Mouse (Mus musculus): ENCODE data around the gene Prl8a2. TPM values are rescaled to one million over a fixed set of nuclear protein-coding genes. Genes with fewer than 3 reads are reported as not detected.

Gene Prl8a2
- polyA plus RNA-seq (2016; fragmentation: Nextera tagmentation; extraction: Ambion mirVana) = not detected in 2 replicates

DNA sequence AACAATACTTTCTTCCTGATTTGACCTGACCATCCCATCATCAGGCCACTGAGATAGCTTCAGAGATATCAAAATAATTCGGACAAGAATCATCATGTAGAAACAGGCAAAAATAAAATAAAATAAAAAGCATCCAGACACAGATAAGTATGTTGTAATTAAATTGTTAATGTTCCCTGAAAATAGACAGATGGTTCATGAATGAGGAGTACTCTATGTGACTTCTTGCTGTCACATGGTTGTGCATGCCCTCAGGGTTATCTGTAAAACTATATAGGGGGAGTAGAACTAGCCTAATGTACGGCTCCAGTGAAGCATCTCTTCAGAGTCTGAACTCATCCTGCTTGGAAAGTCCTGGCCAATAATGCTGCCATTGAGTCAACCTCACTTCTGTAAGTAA lies at the start of gene Prl8a2:
TSS of gene Prl8a2 (plus strand) at position 301 of the 400 bp plus-strand sequence.
- Histone ChIP-seq H3K9me3 (replicated peaks) (no peaks in the 10 kb centered on the region), H3K27ac (no peak within 1 kb of the TSS), H3K4me1 (no peaks in the 10 kb centered on the region), H3K27me3 (ENCODE audit: low read depth, poor library complexity, severe bottlenecking) (no peaks in the 10 kb centered on the region), H3K36me3 (no peaks in the 10 kb centered on the region), H3K4me3 (no peak within 1 kb of the TSS)
- no peak for DNase-seq (ENCODE audit: low spot score)
- WGBS = 81% methylated on average over 2 of the region's 2 CpGs

DNA sequence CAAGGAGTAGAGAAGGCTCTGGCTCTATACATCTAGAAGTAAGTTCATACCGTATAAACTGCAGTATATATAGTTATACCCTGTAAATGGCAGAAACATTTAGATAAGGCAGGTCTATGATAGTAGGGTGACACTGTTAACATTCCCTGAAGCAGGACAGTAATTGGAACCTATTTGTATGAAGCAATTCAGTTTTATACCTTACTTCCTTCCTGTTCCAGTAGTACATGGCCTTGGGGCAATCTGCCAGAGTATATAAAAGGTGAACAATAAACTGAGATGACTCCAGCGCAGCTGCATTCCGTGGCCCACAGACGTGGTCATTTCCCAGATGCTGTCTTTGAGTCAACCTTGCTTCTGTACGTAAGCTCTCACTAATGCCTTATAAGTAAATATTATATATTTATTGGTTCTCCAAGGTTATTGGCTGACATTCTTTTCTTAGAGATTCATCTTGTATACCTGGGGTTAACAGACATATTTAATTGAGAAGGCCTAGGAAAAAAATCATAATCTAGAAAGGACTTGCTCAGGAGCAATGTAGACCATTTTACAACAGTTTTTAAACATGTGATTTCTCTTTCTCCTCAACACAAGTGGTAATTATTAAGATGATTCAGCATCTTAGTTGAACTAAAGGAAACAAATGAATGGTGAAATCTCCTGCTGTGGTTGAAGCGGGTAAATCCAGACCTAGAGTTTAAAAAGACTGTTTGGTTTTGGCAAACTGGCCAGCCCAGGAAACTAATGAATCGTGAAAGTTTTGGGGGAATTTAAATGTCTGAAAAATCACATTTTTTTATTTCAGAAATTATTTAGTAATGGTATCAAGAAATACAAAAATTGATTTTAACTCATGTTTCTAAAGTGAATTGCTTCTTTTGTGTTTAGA lies 32.9 kb upstream of the Prl8a2 start, which contains the start of gene Prl6a1:
TSS of gene Prl6a1 (plus strand) at position 294 of the 892 bp plus-strand sequence.
- H3K27me3 ChIP-seq (ENCODE audit: low read depth, poor library complexity, severe bottlenecking) = no peaks in the 10 kb centered on the region
- WGBS = 83% methylated on average over 7 of the region's 7 CpGs
- DNase-seq (ENCODE audit: low spot score) = no peak
- no peak within 1 kb of the TSS for H3K4me3 ChIP-seq
- H3K4me1 ChIP-seq = no peaks in the 10 kb centered on the region
- no peaks in the 10 kb centered on the region for H3K9me3 ChIP-seq (replicated peaks)
- no peak within 1 kb of the TSS for H3K27ac ChIP-seq
- no peaks in the 10 kb centered on the region for H3K36me3 ChIP-seq

DNA sequence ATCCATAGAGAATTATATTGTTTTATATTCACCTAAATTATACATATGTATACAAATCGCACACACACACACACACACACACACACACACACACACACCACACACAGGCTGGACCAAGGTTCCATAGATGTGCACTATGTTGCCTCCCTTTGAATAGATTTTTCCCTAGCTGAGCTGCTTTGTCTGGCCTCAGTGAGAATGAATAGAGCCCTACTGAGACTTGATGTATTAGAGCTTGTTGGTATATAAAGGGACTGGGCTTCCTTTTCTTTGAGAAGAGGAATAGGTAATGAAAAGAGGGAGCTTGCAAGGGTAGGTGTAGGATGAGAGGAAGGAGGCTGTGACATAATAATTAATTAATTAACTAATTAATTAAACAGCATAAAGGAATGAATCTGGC lies 10.5 kb upstream of the Prl8a2 start:
- DNase-seq (ENCODE audit: low spot score) = no peak
- H3K4me3 ChIP-seq = no peak overlapping the region
- H3K9me3 ChIP-seq (replicated peaks) = no peaks in the 10 kb centered on the region
- no peaks in the 10 kb centered on the region for H3K27me3 ChIP-seq (ENCODE audit: low read depth, poor library complexity, severe bottlenecking)
- WGBS = 100% methylated on average over 1 of the region's 1 CpGs
- no peaks in the 10 kb centered on the region for H3K4me1 ChIP-seq
- H3K36me3 ChIP-seq = no peaks in the 10 kb centered on the region
- H3K27ac ChIP-seq = no peak overlapping the region

DNA sequence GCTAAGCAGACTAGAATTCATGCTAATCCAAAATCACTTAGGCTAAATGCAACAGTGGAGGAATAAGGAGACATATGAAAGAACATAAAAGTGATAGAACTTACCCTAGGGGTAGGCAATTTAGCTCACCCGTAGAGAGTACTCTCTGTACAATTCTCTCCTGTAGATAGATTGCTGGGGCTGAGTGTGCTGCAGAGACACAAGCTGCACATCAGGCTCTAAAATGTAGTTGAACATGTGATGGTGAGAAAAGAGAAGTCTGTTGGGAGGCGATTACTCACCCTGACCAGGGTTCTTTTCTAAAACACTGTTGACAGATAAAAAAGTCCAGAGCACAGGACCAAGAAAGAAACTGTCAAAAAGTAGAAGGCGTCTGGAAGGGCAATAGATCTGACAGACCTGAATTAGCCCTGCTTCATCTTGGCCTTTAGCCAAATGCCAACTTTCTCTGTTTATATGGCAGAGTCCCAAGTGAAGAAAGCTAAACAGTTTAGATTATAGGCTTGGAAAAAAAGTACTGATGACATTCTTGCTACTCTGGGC lies 2.7 kb upstream of the Prl8a2 start:
- H3K27me3 ChIP-seq (ENCODE audit: low read depth, poor library complexity, severe bottlenecking) = no peaks in the 10 kb centered on the region
- no peaks in the 10 kb centered on the region for H3K4me1 ChIP-seq
- DNase-seq (ENCODE audit: low spot score) = no peak
- H3K36me3 ChIP-seq = no peaks in the 10 kb centered on the region
- H3K27ac ChIP-seq = no peak overlapping the region
- H3K9me3 ChIP-seq (replicated peaks) = no peaks in the 10 kb centered on the region
- H3K4me3 ChIP-seq = no peak overlapping the region
- WGBS = 63% methylated on average over 3 of the region's 3 CpGs

DNA sequence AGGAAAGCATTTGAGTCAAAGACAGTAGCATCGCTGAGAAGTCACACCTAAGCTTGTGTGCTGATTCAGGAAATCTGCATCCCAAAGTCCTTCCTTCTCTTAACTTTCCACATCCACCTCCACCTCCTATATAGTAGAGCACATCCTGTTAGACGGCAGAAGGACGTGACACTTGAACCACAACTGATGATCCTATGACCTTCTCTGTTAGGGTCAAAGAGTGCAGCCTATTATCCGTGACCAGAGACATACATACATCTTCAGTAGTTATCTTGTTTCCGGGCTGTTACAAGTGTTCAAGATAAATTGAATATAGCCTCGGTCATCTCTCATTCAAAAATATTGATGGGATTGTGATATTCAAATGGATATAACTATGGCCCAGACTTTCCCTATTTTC lies 45.3 kb downstream of the Prl8a2 start, which contains the start of gene Prl2b1:
TSS of gene Prl2b1 (minus strand) at position 101 of the 400 bp plus-strand sequence.
- Histone ChIP-seq H3K27ac (no peak within 1 kb of the TSS), H3K4me3 (no peak within 1 kb of the TSS), H3K27me3 (ENCODE audit: low read depth, poor library complexity, severe bottlenecking) (no peaks in the 10 kb centered on the region), H3K4me1 (no peaks in the 10 kb centered on the region), H3K9me3 (replicated peaks) (no peaks in the 10 kb centered on the region), H3K36me3 (no peaks in the 10 kb centered on the region)
- 85% methylated on average over 6 of the region's 6 CpGs for WGBS
- no peak for DNase-seq (ENCODE audit: low spot score)

DNA sequence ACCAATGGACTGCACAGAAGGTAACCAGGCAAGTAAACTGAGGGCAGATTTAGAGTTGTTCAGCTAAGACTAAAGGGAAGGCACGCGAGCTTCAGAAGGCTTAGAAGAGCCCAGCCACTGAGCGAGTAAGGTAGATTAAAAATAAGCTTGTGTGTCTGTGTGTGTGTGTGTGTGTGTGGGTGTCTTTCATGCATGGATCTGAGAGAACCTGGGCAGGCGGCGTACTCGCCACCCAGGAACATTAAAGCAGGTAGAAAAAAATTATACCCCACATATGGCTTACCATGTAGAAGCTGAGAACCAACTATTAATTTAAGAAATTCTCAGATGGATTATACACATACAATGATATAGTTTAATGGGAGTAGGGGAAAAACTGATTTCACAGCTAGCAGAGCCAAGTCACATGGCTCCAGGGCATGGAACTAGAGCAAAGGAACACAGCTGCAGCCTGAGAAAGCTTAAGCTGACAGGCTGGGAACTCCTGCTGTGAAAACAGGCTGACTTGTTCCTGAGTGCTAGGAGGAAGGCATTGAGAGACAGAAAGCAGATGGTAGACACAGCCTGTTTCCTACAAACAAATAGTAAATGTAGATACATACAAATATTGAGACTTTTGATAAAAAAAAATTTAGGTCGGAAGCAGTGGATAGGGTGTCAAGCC lies 53.7 kb downstream of the Prl8a2 start:
- Histone ChIP-seq H3K27me3 (ENCODE audit: low read depth, poor library complexity, severe bottlenecking) (no peaks in the 10 kb centered on the region), H3K4me1 (no peaks in the 10 kb centered on the region), H3K4me3 (no peak overlapping the region), H3K36me3 (no peaks in the 10 kb centered on the region), H3K27ac (no peak overlapping the region), H3K9me3 (replicated peaks) (no peaks in the 10 kb centered on the region)
- 89% methylated on average over 7 of the region's 7 CpGs for WGBS
- DNase-seq (ENCODE audit: low spot score) = no peak

Other genes starting within 250 kb of the Prl8a2 start
- not detected in 2 replicates for gene Prl3d2, start 224.0 kb upstream of the Prl8a2 start, polyA plus RNA-seq (2016; fragmentation: Nextera tagmentation; extraction: Ambion mirVana)
- gene Prl3d3, start 188.9 kb upstream of the Prl8a2 start, polyA plus RNA-seq (2016; fragmentation: Nextera tagmentation; extraction: Ambion mirVana) = not detected in 2 replicates
- gene Prl3c1, start 149.0 kb upstream of the Prl8a2 start, polyA plus RNA-seq (2016; fragmentation: Nextera tagmentation; extraction: Ambion mirVana) = not detected in 2 replicates
- gene Prl3b1, start 103.8 kb upstream of the Prl8a2 start, polyA plus RNA-seq (2016; fragmentation: Nextera tagmentation; extraction: Ambion mirVana) = 0.99 and 1.2 TPM in 2 replicates
- not detected in 2 replicates for gene Prl3a1, start 86.2 kb upstream of the Prl8a2 start, polyA plus RNA-seq (2016; fragmentation: Nextera tagmentation; extraction: Ambion mirVana)
- not detected in 2 replicates for gene Prl6a1, start 33.0 kb upstream of the Prl8a2 start, polyA plus RNA-seq (2016; fragmentation: Nextera tagmentation; extraction: Ambion mirVana)
- gene Prl2b1, start 45.2 kb downstream of the Prl8a2 start, polyA plus RNA-seq (2016; fragmentation: Nextera tagmentation; extraction: Ambion mirVana) = not detected in 2 replicates
- gene Prl8a6, start 93.0 kb downstream of the Prl8a2 start, polyA plus RNA-seq (2016; fragmentation: Nextera tagmentation; extraction: Ambion mirVana) = not detected in 2 replicates
- not detected in 2 replicates for gene Prl8a8, start 167.5 kb downstream of the Prl8a2 start, polyA plus RNA-seq (2016; fragmentation: Nextera tagmentation; extraction: Ambion mirVana)
- gene Prl8a9, start 218.9 kb downstream of the Prl8a2 start, polyA plus RNA-seq (2016; fragmentation: Nextera tagmentation; extraction: Ambion mirVana) = not detected in 2 replicates
- not detected in 2 replicates for gene Prl8a1, start 236.5 kb downstream of the Prl8a2 start, polyA plus RNA-seq (2016; fragmentation: Nextera tagmentation; extraction: Ambion mirVana)